In genomic region chr1:184886160-184886559, GRCm38 (mm10) we compare ENCODE assay signal across 26 mouse cellular contexts. TPM values are rescaled to one million over a fixed set of nuclear protein-coding genes. Genes with fewer than 3 reads are reported as not detected.
"Had no signal": no experiment of that assay in that cellular context is flagged by ENCODE, and none has a peak within 500 bp of the region (broad histone marks: within the 10 kb centered on the region; RNA-seq: fewer than 3 reads in every experiment).

No protein-coding gene starts in this region.

- H3K36me3 ChIP-seq: heart, embryonic 13.5 days; heart, embryonic 15.5 days; hindbrain, embryonic 13.5 days; hindbrain, embryonic 15.5 days; limb, embryonic 10.5 days; limb, embryonic 12.5 days; liver, embryonic 13.5 days had no signal

- DNase-seq: gastrocnemius, adult 2 months; gastrocnemius, postnatal 10 days; gastrocnemius, postnatal 25 days; heart, adult 18-20 months; heart, postnatal 14 days; heart, postnatal 36 days; kidney, adult 18-20 months; kidney, adult 8-10 months; kidney, postnatal 10 days; kidney, postnatal 25 days; kidney, postnatal 4 days; liver; liver, embryonic 13.5 days had no signal

- ATAC-seq: hindbrain, postnatal 0 days; intestine, embryonic 16.5 days had no signal

- H3K4me2 ChIP-seq: heart, embryonic 11.5 days; heart, embryonic 13.5 days; heart, embryonic 15.5 days; hindbrain, embryonic 13.5 days; hindbrain, embryonic 15.5 days; limb, embryonic 12.5 days; liver, embryonic 11.5 days; liver, embryonic 13.5 days had no signal

- H3K9ac ChIP-seq: heart, embryonic 13.5 days; heart, embryonic 15.5 days; hindbrain, embryonic 13.5 days; hindbrain, embryonic 15.5 days; limb, embryonic 12.5 days; liver, embryonic 13.5 days had no signal

- H3K27ac ChIP-seq: gastrocnemius, adult 2 months; heart, embryonic 13.5 days; heart, embryonic 15.5 days; hindbrain, embryonic 13.5 days; hindbrain, embryonic 15.5 days; hindbrain, postnatal 0 days; layer of hippocampus, adult 2 months; left cerebral cortex, adult 2 months; limb, embryonic 10.5 days; limb, embryonic 12.5 days; liver, embryonic 13.5 days had no signal

- H3K4me1 ChIP-seq: liver, embryonic 13.5 days had no signal

- H3K4me3 ChIP-seq: gastrocnemius, adult 2 months; heart, embryonic 13.5 days; heart, embryonic 15.5 days; hindbrain, embryonic 13.5 days; hindbrain, embryonic 15.5 days; layer of hippocampus, adult 2 months; left cerebral cortex, adult 2 months; limb, embryonic 10.5 days; limb, embryonic 12.5 days; liver, embryonic 13.5 days had no signal

- H3K9me3 ChIP-seq: heart, embryonic 13.5 days; heart, embryonic 15.5 days; hindbrain, embryonic 13.5 days; hindbrain, embryonic 15.5 days; limb, embryonic 10.5 days; limb, embryonic 12.5 days; liver, embryonic 13.5 days had no signal

RNA-seq across cellular contexts. Expression of gene C130074G19Rik, which starts 3.1 kb away (rescaled TPM):
- total RNA-seq: granulocyte monocyte progenitor cell, adult 5-6 weeks had no signal
